Mouse (Mus musculus) hindbrain, embryonic 12.5 days (tissue): ENCODE data around the gene Rasip1. TPM values are rescaled to one million over a fixed set of nuclear protein-coding genes. Genes with fewer than 3 reads are reported as not detected.

Source experiments
- ATAC-seq: fragments of 200-750 bp; cut with Nextera tagmentation; 2 replicates; pipeline ENCODE4 v1.8.0; 2017; ENCODE audit warnings: moderate TSS enrichment; ENCODE audit not compliant: low FRiP score
- H3K27ac ChIP-seq: fragments of 300-500 bp; sonication (generic); 2 replicates; pipeline ENCODE4 v1.5.1; 2016; ENCODE audit warnings: mild to moderate bottlenecking
- H3K27me3 ChIP-seq: fragments of 300-500 bp; sonication (generic); 2 replicates; pipeline ENCODE4 v1.6.1; 2016; ENCODE audit warnings: mild to moderate bottlenecking
- H3K36me3 ChIP-seq: fragments of 300-500 bp; sonication (generic); 2 replicates; pipeline ENCODE4 v1.6.1; 2016; ENCODE audit warnings: mild to moderate bottlenecking
- H3K4me1 ChIP-seq: fragments of 300-500 bp; sonication (generic); 2 replicates; pipeline ENCODE4 v1.6.1; 2016
- H3K4me2 ChIP-seq: fragments of 300-500 bp; sonication (generic); replicated peaks from 2 replicates; pipeline ENCODE4 v1.6.1; 2016; ENCODE audit warnings: mild to moderate bottlenecking
- H3K4me3 ChIP-seq: fragments of 300-500 bp; sonication (generic); 2 replicates; pipeline ENCODE4 v1.5.1; 2016; ENCODE audit warnings: mild to moderate bottlenecking
- H3K9ac ChIP-seq: fragments of 300-500 bp; sonication (generic); 2 replicates; pipeline ENCODE4 v1.6.1; 2016; ENCODE audit warnings: mild to moderate bottlenecking, moderate library complexity
- H3K9me3 ChIP-seq: fragments of 300-500 bp; sonication (generic); replicated peaks from 2 replicates; pipeline ENCODE4 v1.6.1; 2016; ENCODE audit warnings: mild to moderate bottlenecking
- WGBS: fragments of 180-500 bp; shearing (Covaris S2); methylation state at CpG from one replicate; pipeline ENCODE4 v1.1.7; 2016; 5-methylcytosine and 5-hydroxymethylcytosine counted together
- polyA plus RNA-seq: library from polyadenylated mRNA; unstranded; fragments of >200 nt; fragmentation: Nextera tagmentation; extraction: Ambion mirVana; gene quantifications from 2 replicates; pipeline ENCODE4 v1.2.1, GENCODE M21; 2016

Rasip1 gene
- polyA plus RNA-seq, 1 experiment from 2014 or later, result 15.6 TPM

- Histone ChIP-seq H3K4me1 (peaks cover 20% of the 10 kb centered on the region), H3K4me2 (peak overlapping the region; percentile 41), H3K4me3 (no peak overlapping the region), H3K9ac (peak overlapping the region; percentile 56), H3K27ac (peak overlapping the region; percentile 68), H3K36me3 (no peaks in the 10 kb centered on the region), H3K9me3 (no peaks in the 10 kb centered on the region), H3K27me3 (peaks cover 11% of the 10 kb centered on the region; the same call in 1 of the 2 replicates)
- ATAC-seq, result peak; percentile 75
- WGBS, result 33% methylated on average over 14 of the region's 14 CpGs
These were observed 55.1 kb downstream of the Rasip1 start for GRCm38 (mm10) chr7:45682144-45683126.

DNA sequence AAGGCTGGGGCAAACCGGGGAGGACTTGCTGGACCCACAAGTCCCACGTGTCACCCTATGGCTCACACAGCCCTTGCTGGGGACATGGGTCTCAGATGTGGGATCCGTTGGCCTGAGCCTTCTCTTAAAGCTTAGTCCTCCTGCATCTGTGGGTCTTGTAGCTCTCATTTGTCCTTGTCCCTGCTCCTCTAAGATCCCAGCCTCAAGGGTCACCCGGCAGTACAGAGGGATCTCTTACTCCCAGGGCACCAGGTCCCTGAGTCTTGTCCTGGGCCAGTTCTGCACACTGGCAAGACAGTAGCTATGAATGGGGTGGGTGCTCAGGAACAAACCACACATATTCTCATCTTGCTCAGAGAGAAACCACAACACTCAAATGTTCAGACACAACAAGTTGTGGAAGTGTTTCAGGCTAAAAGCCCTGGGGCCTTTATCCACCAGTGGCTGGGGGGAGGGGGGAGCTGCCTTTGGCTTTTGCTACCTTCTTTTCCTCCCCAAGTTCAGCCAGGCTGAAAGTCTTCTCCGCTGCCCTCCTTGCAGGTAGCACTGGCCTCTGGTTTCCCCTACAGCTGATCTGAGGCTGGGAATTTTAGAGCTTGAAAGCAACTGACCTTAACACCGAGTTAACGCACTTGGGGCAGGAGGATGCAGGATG is 56.2 kb downstream of the Rasip1 start, which contains the start of gene Ntn5:
Gene Ntn5, plus strand, starts transcription at position 627 of the 655 bp plus-strand sequence.
- WGBS, result 73% methylated on average over 7 of the region's 7 CpGs
- Histone ChIP-seq H3K9me3 (no peaks in the 10 kb centered on the region), H3K4me2 (no peak within 1 kb of the TSS), H3K36me3 (no peaks in the 10 kb centered on the region), H3K9ac (no peak within 1 kb of the TSS), H3K27me3 (peaks cover 11% of the 10 kb centered on the region; the same call in 1 of the 2 replicates), H3K27ac (0 out of 2 replicates have a peak within 1 kb of the TSS, but pooled peaks have one; percentile 68), H3K4me3 (no peak within 1 kb of the TSS), H3K4me1 (peaks cover 20% of the 10 kb centered on the region)
- ATAC-seq, result no peak

GRCm38 (mm10) chr7:45685811-45686210 is 58.5 kb downstream of the Rasip1 start:
- no peak for ATAC-seq
- no peak overlapping the region for H3K27ac ChIP-seq

DNA sequence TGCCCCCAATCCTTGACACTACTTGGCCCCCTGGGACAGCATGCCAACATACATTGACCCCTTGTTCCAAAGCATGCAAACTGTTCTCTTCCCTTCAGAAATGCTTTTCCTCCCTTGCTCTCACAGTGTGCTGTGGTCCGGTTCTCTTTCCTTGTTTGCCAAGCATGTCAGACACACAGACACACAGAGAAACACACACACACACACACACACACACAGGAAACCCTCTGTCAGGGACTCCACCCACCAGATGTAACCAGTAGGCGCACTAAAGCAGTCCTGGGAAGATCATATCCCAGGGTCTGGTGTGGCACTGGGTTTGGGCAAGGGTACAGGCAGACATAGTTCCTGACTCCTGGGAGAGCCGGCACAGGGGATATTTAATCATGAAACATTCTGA is 59.6 kb downstream of the Rasip1 start:
- ATAC-seq, result no peak
- Histone ChIP-seq H3K4me1 (peaks cover 20% of the 10 kb centered on the region), H3K4me3 (no peak overlapping the region), H3K4me2 (no peak overlapping the region), H3K9me3 (no peaks in the 10 kb centered on the region), H3K27ac (no peak overlapping the region), H3K27me3 (peaks cover 24% of the 10 kb centered on the region), H3K36me3 (no peaks in the 10 kb centered on the region), H3K9ac (no peak overlapping the region)
- WGBS, result 58% methylated on average over 3 of the region's 3 CpGs

More at GRCm38 (mm10) chr7:45685811-45686210, 58.5 kb downstream of the Rasip1 start:
- Histone ChIP-seq H3K4me3 (no peak overlapping the region), H3K27me3 (peaks cover 22% of the 10 kb centered on the region), H3K4me1 (peaks cover 20% of the 10 kb centered on the region), H3K4me2 (no peak overlapping the region), H3K9ac (no peak overlapping the region; the same call in 1 of the 2 replicates), H3K36me3 (no peaks in the 10 kb centered on the region), H3K9me3 (no peaks in the 10 kb centered on the region)
- WGBS, result 52% methylated on average over 10 of the region's 10 CpGs

Other genes with a start within 250 kb of the Rasip1 start
- gene Snrnp70, start 231.7 kb upstream of the Rasip1 start, polyA plus RNA-seq, result 285 and 300 TPM in 2 replicates
- gene Kcna7, start 221.8 kb upstream of the Rasip1 start, polyA plus RNA-seq, result not detected in 2 replicates
- gene Ntf5, start 213.8 kb upstream of the Rasip1 start, polyA plus RNA-seq, result 1.2 and 1.3 TPM in 2 replicates
- gene Lhb, start 206.7 kb upstream of the Rasip1 start, polyA plus RNA-seq, result 1.0 and 1.6 TPM in 2 replicates
- gene Gys1, start 192.6 kb upstream of the Rasip1 start, polyA plus RNA-seq, result 34.8 TPM in 2 replicates
- gene Ruvbl2, start 189.4 kb upstream of the Rasip1 start, polyA plus RNA-seq, result 124 and 129 TPM in 2 replicates
- 5,718 and 6,089 TPM in 2 replicates for gene Ftl1, start 167.6 kb upstream of the Rasip1 start, polyA plus RNA-seq
- gene Bax, start 160.6 kb upstream of the Rasip1 start, polyA plus RNA-seq, result 231 and 244 TPM in 2 replicates
- 0.13 and 0.54 TPM in 2 replicates for gene Tulp2, start 145.6 kb upstream of the Rasip1 start, polyA plus RNA-seq
- not detected in 2 replicates for gene Gm45808, start 140.7 kb upstream of the Rasip1 start, polyA plus RNA-seq
- 3.4 and 3.5 TPM in 2 replicates for gene Dhdh, start 138.7 kb upstream of the Rasip1 start, polyA plus RNA-seq
- 144 and 147 TPM in 2 replicates for gene Nucb1, start 117.1 kb upstream of the Rasip1 start, polyA plus RNA-seq
- 16.7 and 19.2 TPM in 2 replicates for gene Ppp1r15a, start 101.2 kb upstream of the Rasip1 start, polyA plus RNA-seq
- gene Plekha4, start 101.2 kb upstream of the Rasip1 start, polyA plus RNA-seq, result 1.9 and 3.8 TPM in 2 replicates
- gene Hsd17b14, start 72.6 kb upstream of the Rasip1 start, polyA plus RNA-seq, result 0.70 and 0.79 TPM in 2 replicates
- gene Bcat2, start 57.3 kb upstream of the Rasip1 start, polyA plus RNA-seq, result 35.2 and 36.9 TPM in 2 replicates
- gene Fgf21, start 12.0 kb upstream of the Rasip1 start, polyA plus RNA-seq, result 0.45 TPM in 1 of 2 replicates, not detected in the other
- 0.14 TPM in 1 of 2 replicates, not detected in the other for gene Fut1, start 10.2 kb upstream of the Rasip1 start, polyA plus RNA-seq
- 0.18 TPM in 1 of 2 replicates, not detected in the other for gene Izumo1, start 5.7 kb upstream of the Rasip1 start, polyA plus RNA-seq
- 3.7 and 4.8 TPM in 2 replicates for gene Mamstr, start 12.5 kb downstream of the Rasip1 start, polyA plus RNA-seq
- gene Fut2, start 38.9 kb downstream of the Rasip1 start, polyA plus RNA-seq, result 0.37 TPM in 1 of 2 replicates, not detected in the other
- gene Ntn5, start 56.5 kb downstream of the Rasip1 start, polyA plus RNA-seq, result 0.68 and 1.2 TPM in 2 replicates
- gene Sec1, start 66.9 kb downstream of the Rasip1 start, polyA plus RNA-seq, result 1.1 and 2.2 TPM in 2 replicates
- 21.2 and 25.5 TPM in 2 replicates for gene Car11, start 72.4 kb downstream of the Rasip1 start, polyA plus RNA-seq
- gene Dbp, start 77.6 kb downstream of the Rasip1 start, polyA plus RNA-seq, result 4.2 and 5.3 TPM in 2 replicates
- gene Rpl18, start 88.0 kb downstream of the Rasip1 start, polyA plus RNA-seq, result 607 and 682 TPM in 2 replicates
- gene Sphk2, start 90.5 kb downstream of the Rasip1 start, polyA plus RNA-seq, result 28.7 and 30.3 TPM in 2 replicates
- gene Fam83e, start 93.7 kb downstream of the Rasip1 start, polyA plus RNA-seq, result 0.89 and 1.0 TPM in 2 replicates
- gene Spaca4, start 98.3 kb downstream of the Rasip1 start, polyA plus RNA-seq, result not detected in 2 replicates
- gene Lmtk3, start 156.2 kb downstream of the Rasip1 start, polyA plus RNA-seq, result 8.4 and 11.9 TPM in 2 replicates
- 2.4 and 3.0 TPM in 2 replicates for gene Sult2b1, start 157.2 kb downstream of the Rasip1 start, polyA plus RNA-seq
- gene Cyth2, start 187.1 kb downstream of the Rasip1 start, polyA plus RNA-seq, result 280 and 284 TPM in 2 replicates
- gene Kcnj14, start 197.3 kb downstream of the Rasip1 start, polyA plus RNA-seq, result 0.80 and 0.96 TPM in 2 replicates
- gene Grwd1, start 203.5 kb downstream of the Rasip1 start, polyA plus RNA-seq, result 43.2 and 45.8 TPM in 2 replicates
- gene Kdelr1, start 245.3 kb downstream of the Rasip1 start, polyA plus RNA-seq, result 43.5 and 45.6 TPM in 2 replicates